Mouse (Mus musculus) spleen, adult 2 months (tissue): ENCODE measurements at regions not wholly inside any gene's neighbourhood (a gene's known extent, or its start where the extent isn't known, plus 50 kb on each side); places are given as distances from the start of the nearest gene placed in this dataset.

Experiments
- CTCF ChIP-seq: fragments of 200-500 bp; IDR thresholded peaks from 2 replicates; pipeline ENCODE4 v1.5.1; 2011; ENCODE audit warnings: mild to moderate bottlenecking, inconsistent platforms; ENCODE audit not compliant: insufficient read depth, insufficient read length, insufficient replicate concordance; ENCODE audit errors: extremely low read depth
- POLR2A ChIP-seq: fragments of 200-500 bp; IDR thresholded peaks from 2 replicates; pipeline ENCODE4 v1.6.1; 2011; ENCODE audit warnings: low read depth, low read length, inconsistent platforms

DNA sequence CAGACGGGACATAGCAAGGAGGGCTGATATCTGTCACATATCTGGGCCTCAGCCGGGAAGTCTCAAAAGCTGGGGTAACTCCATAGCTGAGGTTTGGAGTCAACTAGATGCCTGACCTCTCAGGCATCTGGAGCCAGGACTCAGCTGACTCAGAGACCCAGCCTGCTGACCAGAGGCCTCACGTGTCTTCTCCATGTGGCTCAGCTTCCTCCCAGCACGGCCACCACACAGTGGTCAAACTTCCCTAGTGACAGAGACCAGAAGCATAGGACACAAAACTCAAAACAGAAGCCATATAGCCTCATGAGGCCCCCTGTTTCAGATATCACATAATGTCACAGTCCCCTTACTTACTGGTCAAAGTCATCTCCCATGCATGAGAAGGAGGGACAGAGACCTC lies 73.1 kb downstream of the Tomm20 start:
- TF ChIP-seq CTCF (no peak), POLR2A (no peak)
